Mouse (Mus musculus) T-helper 17 cell (primary cell): Measurements from ENCODE around the gene Fam219a.

Experiments
- in situ Hi-C, 2 experiments: fragments of 300-600 bp; cut with MboI, MseI; formaldehyde crosslinking; loops; 1 replicate in 1 of 2; 2 replicates in 1 of 2; pipeline ENCODE4 v1.15.1; 2025; ENCODE audit warnings: high pct_unique_total_duplicates in 2 of 2

Fam219a gene

DNA sequence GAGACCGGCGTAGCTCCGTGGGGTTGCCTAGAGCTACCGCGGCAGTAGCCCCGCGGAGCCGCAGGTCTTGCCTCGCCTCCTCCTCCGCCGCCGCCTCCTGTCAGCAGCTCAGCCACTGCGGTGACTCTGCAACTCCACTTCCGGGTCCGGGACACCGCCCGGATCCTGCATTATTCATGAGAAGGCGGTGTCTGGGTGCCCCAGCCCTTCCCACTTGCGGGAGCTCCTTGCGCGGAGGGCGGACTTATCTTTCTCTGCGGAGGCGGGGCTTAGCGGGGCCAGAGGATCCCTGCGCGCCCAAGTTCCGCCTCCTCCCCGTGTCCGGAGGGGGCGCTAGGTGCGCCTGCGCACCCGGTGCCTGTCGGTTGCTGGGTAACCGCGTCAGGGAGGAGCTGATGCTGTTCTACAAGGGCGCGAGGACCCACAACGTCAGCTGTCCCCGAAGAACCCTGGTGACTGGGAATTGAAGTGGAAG lies at the start of gene Fam219a, which contains the start of gene Dnaic1:
TSS of gene Fam219a (minus strand) at position 128 of the 475 bp plus-strand sequence.
TSS of gene Dnaic1 (plus strand) at position 365 of the 475 bp plus-strand sequence.
- in situ Hi-C loops, result loop anchor here (5.0 kb wide), 3 partner anchors 57 to 867 kb away; partner anchors contain the start of gene Aptx (in 1 of the 2)

DNA sequence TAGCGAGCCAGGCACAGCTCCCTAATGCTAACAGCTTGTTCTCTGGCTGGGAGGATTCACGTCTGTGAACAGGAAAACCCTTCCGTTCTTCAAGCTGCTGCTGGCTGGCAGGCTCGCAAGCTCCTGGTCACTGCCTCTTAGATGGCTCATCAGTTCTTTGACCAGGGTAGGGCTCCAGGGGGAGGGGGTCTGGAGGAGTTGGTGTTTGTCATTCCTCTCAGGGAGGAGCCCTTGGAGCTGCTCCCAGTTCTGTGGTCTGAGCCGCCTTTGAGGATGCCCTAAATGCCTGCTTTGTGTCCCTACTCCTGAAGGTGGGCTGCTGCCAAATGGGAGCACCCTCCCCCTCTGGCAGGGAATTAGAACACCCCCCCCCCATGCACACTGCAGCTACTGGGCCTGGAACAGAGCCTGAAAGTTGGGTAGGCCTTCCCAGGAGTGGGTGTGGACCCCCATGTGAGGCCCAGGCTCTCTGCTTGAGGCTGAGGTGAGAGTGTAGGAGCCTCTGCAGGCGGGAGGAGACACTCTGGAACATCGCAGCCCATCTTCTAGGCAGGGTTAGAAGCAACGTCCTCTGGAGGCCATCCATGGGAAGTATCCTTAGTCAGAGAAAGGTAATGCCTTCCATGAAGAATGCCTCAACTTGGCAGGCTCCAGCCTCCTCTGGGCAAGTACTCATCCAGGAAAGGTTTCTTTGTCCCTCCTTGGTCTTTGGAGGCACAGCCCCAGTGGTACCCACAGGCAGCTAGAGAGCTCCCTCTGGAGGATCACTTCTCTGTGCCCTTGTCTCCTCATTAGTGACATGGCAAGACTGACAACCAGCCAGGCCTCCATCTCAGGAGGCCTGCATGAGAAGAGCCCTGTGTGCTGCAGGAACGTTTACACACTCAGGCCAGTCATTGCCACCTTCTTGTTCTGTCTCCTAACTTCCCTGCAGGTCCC lies 46.6 kb upstream of the Fam219a start:
- in situ Hi-C loops, result loop anchor here in 1 of 2 experiments (5.0 kb wide), 1 partner anchor 59 kb away; no protein-coding TSS in a partner anchor

DNA sequence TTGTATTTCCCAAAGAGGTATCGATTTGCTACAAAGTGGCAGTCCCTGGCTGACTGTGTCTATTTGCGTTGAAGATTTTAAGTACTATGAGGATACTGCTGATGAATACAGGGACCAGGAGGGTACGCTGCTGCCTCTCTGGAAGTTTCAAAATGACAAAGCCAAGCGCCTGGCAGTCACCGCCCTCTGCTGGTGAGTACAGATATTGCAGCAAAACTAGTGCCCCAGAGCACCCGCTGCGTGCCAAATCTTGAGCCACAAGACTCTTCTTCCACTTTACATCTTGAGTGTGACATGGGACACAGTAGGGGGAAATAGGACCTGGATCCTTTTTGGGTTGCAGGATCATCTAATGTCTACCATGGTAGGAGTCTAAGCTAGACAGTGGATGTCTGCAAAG lies 44.8 kb upstream of the Fam219a start:
- in situ Hi-C loops, result no loop called here

DNA sequence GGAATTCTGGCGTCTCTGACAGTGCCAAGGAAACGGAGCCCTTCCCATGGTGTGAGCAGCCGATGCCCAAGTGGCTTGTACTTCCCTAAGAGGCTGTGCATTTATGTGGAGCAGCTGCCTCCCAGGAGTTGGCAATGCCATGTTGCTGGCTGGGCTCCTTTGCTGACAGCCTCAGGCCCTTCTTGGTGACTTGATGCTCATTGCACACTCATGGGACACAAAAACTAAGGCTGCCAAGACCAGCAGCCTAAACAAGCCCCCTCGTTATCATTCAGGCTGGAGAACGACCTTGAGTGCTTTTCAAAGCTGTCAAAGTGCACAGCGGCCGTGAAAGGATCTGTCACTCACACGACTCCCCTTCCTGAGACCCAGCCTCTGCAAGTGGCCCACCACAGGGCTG lies 42.8 kb upstream of the Fam219a start:
- in situ Hi-C loops, result no loop called here

DNA sequence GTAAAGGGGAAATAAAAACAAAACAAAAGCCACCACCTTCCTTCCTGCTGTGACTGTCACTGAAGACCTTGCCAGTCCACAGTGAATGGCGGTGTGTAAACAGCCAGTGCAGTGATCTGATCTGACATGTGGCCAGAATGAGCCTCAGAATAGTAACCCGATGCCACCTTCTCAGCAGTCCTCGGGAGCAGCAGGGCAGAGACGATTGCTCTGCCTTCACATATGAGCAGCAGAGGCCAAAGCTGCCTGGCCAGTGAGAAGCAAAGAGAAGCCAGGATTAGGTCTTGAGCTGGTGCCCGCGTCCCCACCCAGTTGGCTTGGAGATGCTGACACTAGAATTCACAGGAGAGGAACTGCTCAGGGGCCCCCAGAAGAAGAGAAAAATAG lies 41.2 kb upstream of the Fam219a start:
- in situ Hi-C loops, result no loop called here

DNA sequence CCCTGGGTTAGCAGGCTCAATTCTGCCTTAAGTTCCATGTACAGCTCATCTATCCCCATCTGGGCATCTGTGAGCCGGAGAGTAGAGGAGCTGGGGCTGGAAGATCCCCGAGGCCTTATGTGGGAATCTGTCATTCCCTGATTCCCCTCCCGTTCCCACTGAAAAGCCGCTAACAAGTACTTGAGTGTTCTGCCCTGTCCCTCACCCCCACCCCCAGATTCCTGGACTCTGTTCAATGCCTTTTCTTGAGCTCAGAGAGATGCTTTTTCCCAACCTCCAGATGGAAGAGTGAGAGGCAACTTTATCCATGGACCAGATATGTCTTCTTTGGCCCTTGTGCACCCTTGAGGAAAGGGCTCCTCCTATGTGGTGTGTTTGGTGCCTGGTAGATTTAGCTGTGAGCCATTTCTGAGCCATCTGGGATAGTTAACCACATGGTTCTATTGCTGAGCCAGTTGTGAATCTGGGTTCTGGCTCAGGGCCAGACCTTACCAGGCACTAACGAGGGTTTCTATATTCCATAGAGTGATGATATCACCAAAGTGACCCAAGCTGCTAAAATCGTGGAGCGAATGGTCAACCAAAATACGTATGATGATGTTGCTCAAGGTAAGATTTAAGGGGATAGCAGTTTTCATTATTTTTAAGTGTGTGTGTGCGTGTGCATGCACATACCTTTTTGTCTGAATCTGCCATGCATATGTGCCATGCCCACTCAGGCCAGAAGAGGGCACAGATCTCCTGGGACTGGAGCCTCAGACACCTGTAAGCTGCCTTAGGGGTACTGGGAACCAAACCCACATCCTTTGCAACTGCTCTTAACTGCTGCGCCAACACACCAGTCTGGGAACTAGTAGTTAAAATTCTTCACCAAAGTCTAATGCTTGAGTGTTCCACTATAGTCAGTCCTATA lies 40.6 kb upstream of the Fam219a start:
- in situ Hi-C loops, result no loop called here

DNA sequence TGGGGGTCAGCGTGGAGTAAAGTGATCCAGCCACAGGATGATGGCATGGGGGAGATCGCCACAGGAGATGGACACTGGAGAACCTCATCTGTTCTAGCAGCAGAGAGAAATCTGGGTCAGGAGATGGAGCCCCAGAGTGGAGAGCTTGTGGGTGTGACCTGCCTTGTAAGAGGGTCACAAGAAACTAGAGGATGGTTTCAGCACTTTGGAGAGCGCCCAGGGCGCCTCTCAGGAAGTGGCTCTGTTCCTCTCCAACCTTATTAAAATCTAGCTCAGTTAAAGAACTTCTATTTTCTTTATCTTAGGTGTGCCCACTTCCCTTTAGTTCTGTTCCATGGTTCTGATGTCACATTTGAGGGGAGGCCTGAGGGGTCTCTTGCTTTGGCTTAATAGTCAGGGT lies 37.4 kb upstream of the Fam219a start:
- in situ Hi-C loops, result no loop called here

DNA sequence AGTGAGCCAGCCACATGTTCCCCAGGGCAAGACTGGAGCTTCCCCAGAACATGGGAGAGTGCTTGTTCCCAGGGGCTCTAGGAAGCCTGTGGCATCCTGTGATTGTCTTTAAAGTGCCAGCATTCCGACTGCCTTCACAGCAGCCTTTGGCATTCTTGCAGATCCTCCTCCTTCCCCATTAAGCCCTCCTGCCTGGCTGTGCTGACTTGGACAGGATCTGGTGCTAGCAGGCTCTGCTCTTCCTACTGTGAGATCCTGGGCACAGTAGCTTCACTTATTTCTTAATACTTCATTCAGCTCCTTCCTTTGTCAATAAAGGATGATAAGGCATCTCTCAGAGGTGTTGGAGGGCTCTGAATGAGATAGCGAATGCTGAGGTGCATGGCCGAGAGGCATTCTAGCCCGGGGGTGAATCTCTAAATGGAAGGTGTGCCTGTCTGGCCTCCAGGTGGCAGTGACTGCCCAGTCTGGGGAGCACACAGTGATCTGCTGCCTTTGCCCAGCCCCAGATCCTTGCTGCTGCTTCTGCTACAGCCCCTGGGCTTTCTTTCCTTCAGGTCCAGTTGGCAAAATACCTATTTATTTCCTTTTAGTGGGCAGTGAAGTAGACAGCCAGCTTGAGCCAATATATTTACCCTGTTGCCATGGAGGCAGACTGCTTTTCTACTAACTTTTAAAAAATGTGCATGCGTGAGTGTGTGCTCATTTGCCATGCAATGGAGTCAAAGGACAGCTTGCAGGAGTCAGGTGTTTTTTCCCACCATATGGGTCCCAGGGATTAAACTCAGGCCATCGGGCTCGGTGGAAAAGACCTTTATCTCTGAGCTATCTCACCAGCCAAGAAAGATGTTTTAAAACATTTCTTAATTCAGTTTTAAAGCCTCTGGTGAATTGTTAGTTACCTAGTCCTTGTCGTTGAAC lies 35.4 kb upstream of the Fam219a start:
- in situ Hi-C loops, result no loop called here

DNA sequence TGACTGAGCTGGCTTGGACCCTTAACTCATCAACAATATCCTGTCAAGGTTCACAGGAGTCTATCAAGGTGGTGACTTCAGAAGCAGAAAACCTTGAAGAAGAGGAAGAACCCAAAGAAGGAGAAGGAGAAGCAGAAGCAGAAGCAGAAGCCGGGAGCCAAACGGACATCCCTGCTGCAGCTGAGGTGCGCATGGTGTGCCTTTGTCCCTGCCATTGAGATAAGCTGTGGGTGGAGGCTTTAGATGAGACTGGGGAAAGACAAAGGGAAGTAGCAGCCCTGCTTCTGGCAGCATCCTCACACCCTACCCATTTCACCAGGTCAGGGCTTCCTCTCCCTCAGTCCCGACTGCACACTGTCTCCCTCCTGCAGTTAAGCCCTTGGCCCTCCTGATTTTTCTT lies 33.5 kb upstream of the Fam219a start:
- in situ Hi-C loops, result no loop called here

DNA sequence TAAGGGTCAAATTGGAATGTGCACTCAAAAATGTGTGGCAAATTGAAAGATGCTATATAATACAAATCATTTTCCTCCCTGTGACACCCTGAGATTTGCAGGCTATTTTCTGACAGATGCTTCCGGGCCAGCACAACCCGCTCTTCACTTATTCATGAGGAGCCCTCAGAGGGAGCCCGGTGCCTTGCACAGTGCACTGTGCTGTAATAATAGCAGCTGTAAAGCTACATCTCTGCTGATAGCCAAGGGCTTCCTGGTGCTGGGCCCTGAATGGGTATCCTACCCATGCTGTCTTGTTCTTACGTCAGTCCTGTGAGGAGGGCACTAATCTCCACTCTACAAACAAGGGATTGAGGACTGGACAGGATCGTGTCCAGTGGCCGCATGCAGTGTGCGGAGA lies 14.0 kb upstream of the Fam219a start:
- in situ Hi-C loops, result no loop called here

DNA sequence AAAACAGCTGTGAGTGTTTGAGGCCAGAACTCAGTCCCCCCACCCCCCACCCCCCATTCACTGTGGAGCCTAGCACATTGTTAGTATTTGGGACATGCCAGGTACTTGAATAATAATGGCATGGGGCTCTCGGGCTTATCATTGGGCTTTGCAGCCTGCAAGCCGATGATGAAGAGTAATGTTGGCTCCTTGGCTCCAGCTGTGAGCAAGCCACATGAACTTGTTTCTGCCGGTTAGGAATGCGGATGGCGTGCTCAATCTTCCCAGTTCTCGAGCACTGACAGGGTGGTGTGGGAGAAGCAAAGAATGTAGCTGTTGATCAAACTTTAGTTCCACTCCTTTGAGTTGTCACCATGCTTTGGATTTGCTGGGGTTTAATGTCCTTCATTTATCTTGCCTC lies 6.6 kb upstream of the Fam219a start:
- in situ Hi-C loops, result no loop called here

DNA sequence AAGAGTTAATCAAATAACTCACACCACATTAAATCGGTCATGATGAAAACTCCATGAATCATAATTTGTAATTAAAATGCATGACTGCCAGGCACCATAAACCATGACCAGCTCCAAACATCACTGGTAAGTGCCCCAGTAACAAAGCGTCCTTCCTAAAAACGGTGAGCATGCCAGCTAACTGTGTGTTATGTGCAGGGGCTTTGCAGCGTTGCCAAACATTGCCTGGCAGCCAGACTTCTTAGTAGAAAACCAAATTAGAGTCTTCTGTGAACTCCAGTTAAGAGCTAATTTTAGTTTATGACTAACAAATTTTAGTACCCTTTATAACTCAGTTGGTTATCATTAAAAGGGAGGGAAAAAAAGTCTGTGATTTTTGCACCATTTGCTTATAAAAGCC lies 4.2 kb upstream of the Fam219a start:
- in situ Hi-C loops, result no loop called here

DNA sequence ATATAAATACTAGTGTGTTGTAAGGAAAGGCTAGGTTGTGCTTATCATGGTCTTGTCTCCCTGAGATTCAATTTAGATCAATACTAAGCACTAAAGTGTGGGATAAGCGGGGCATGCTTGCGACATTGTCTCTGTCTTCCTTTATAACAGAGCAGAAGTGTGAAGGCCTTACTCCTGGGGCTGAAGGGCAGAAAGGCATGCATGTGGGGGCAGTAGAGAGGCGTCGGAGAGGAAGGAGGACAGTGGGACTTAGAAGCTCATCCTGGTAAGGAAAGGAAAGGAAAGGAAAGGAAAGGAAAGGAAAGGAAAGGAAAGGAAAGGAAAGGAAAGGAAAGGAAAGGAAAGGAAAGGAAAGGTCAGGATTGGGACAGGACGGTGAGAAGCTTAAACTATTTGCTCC lies 2.2 kb upstream of the Fam219a start:
- in situ Hi-C loops, result no loop called here

DNA sequence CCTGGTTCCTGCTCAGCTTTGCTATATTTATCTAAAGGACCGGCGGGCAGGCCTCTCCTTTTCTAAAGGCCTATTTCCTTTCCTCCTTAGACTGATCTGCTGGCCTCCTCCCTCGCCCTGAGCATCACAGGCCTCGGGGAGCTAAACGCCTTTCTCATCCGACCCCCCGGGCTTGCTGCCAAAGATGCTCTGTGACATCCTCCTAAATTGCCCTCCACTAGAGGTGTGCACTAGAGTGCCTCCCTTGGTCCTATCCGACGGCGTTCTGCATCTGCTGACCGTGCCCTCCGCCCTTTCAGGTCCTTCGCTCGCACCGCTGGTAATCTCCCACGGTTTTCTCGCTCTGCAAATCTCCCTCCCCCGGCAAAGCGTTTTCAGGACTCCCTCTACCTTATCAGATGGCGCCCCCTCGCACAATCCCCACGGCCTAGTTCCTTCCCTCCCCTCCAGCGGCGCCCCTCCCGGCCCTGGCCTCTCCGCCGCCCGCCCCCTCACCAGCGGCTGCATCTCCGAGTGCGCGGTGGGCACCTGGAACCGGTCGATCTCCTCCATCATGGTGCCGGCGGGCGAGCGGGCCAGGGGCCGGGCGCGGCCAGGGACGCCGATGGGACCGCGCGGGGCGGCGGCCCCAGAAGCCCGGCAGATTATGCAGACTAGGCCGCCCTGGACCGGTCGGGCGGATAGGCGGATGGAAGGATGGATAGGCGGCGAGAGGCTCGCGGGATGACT lies 492 bp downstream of the Fam219a start:
- in situ Hi-C loops, result loop anchor here (5.0 kb wide), 3 partner anchors 57 to 867 kb away; partner anchors contain the start of gene Aptx (in 1 of the 2)

DNA sequence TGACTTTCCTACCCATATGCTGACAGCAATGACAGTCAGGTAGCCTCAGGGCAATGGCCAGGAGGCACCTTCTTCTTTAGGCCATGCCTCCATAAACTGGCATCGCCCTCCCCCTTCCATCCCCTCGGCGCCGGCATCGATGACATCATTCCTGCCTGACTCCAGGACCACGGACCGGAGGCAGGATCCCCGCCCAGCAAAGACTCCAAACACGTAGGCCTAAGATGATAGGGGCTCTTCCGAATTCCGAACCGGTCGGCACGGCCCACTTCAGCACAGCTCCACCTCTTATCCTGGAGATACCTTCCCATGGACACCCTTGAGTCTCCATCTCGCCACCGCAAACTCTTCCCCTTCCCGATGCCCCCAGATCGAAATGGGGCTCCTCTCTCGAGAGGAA lies 1.1 kb downstream of the Fam219a start:
- in situ Hi-C loops, result loop anchor here (5.0 kb wide), 3 partner anchors 56 to 866 kb away; partner anchors contain the start of gene Aptx (in 1 of the 2)

DNA sequence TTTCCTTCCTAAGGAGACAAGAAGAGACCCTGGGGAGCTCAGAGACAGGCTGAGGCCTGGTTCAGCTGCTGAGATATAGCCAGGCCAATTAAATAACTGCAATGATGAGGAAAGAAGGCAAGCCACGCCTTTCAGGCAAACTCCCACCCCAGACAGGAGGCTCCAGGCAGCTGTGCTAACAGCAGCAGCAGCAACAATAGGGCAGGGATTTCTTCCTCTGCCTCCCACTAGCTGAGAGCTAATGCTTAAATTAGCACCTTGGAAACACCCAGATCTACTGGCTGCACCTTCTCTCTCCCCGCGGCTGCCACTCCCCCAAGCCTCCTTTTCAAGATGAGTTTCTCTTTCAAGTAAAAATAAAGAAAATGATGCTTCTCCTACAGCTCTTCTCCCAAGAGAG lies 3.2 kb downstream of the Fam219a start:
- in situ Hi-C loops, result loop anchor here (5.0 kb wide), 3 partner anchors 54 to 864 kb away; partner anchors contain the start of gene Aptx (in 1 of the 2)

DNA sequence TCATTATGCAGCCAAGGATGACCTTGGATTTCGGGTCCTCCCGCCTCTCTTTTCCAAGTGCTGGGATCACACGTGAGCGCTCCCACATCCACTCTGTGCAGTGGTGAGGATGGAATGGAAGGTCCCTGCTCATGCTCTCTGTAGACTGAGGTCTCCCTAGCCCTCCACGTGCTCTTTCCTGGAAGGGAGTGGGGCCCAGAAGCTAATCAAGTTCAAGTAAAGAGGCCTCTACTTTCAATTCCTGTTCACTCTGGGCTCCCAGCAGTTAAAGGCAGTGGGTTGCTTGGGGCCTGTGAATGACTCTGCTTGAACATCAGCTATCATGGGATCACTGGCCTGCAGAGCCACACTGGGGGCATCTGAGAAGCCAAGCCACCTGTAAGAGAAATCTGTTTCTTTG lies 6.0 kb downstream of the Fam219a start:
- in situ Hi-C loops, result no loop called here

DNA sequence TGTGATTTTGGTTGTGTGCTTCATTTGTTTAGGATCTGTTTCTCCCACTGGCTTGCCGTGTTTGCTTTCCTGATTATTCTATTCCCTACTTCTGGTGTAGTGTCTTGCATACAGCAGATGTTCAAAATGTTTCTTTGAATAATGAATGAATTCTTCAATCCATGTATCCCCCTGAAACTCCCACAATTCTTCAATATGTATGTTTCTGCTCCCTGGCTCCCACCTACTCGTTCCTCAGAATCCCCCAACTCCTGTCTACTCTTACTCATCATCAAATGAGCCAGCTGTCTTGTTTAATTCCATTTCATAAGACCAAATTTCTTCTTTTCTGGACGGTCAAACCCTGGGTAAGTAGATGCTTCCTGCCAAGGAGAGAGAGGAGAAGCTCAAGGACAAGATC lies 12.2 kb downstream of the Fam219a start:
- in situ Hi-C loops, result loop anchor here in 1 of 2 experiments (5.0 kb wide), 1 partner anchor 60 kb away; no protein-coding TSS in a partner anchor

DNA sequence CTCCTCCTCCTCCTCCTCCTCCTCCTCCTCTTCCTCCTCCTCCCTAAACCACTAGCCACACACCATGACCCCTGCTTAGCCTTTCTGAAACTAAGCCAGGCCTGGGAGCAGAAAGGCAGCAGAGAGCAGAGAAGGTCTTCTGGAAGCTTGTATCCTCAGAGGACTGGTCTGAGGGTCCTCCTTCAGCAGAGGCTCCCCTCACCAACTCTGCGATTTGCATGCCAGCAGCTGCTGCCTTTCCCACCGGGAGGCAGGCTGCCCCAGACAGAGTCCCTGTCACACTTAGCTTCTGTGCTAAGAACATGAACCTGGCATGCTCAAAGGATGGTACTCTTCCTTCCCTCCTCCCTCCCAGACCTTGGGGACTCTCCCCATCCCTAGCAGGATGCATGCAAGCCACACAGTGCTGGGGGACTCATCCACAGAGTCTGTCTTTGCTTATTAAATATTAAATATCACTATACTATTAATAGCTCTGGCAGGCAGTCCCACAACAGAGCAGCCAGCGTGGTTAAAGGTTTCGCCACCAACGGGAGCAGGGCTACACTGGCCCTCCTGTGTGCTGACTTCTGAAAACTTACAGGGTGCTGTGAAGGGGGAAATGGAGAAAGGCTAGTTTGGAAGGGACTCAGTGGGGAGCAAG lies 12.9 kb downstream of the Fam219a start:
- in situ Hi-C loops, result loop anchor here in 1 of 2 experiments (5.0 kb wide), 1 partner anchor 61 kb away; no protein-coding TSS in a partner anchor
